Mouse (Mus musculus) limb, embryonic 15.5 days (tissue): ENCODE measurements around the gene Gm20449. TPM values are rescaled to one million over a fixed set of nuclear protein-coding genes. Genes with fewer than 3 reads are reported as not detected.

Experiments
- ATAC-seq: fragments of 200-750 bp; cut with Nextera tagmentation; 2 replicates; pipeline ENCODE4 v1.8.0; 2017; ENCODE audit warnings: low read depth, moderate TSS enrichment; ENCODE audit not compliant: insufficient number of reproducible peaks, low FRiP score, low TSS enrichment
- H3K27ac ChIP-seq: fragments of 300-500 bp; sonication (generic); 2 replicates; pipeline ENCODE4 v1.5.1; 2015; ENCODE audit warnings: moderate library complexity, mild to moderate bottlenecking, inconsistent platforms
- H3K27me3 ChIP-seq: fragments of 300-500 bp; sonication (generic); 2 replicates; pipeline ENCODE4 v1.6.1; 2015; ENCODE audit warnings: inconsistent platforms
- H3K36me3 ChIP-seq: fragments of 300-500 bp; sonication (generic); 2 replicates; pipeline ENCODE4 v1.6.1; 2015; ENCODE audit warnings: inconsistent platforms
- H3K4me1 ChIP-seq: fragments of 300-500 bp; sonication (generic); 2 replicates; pipeline ENCODE4 v1.6.1; 2015; ENCODE audit warnings: inconsistent platforms
- H3K4me2 ChIP-seq: fragments of 300-500 bp; sonication (generic); 2 replicates; pipeline ENCODE4 v1.6.1; 2015; ENCODE audit warnings: mild to moderate bottlenecking, inconsistent platforms
- H3K4me3 ChIP-seq: fragments of 300-500 bp; sonication (generic); 2 replicates; pipeline ENCODE4 v1.5.1; 2015; ENCODE audit warnings: mild to moderate bottlenecking, inconsistent platforms
- H3K9ac ChIP-seq: fragments of 300-500 bp; sonication (generic); 2 replicates; pipeline ENCODE4 v1.6.1; 2015; ENCODE audit warnings: inconsistent platforms
- H3K9me3 ChIP-seq: fragments of 300-500 bp; sonication (generic); 2 replicates; pipeline ENCODE4 v1.6.1; 2016; ENCODE audit warnings: inconsistent platforms
- WGBS: fragments of 180-500 bp; shearing (Covaris S2); methylation state at CpG from one replicate; pipeline ENCODE4 v1.1.7; 2015; 5-methylcytosine and 5-hydroxymethylcytosine counted together
- polyA plus RNA-seq: library from polyadenylated mRNA; unstranded; fragments of >200 nt; fragmentation: Nextera tagmentation; extraction: Ambion mirVana; gene quantifications from 2 replicates; pipeline ENCODE4 v1.2.1, GENCODE M21; 2015

The Gm20449 gene
- polyA plus RNA-seq, 1 experiment from 2014 or later: 0.13 TPM

DNA sequence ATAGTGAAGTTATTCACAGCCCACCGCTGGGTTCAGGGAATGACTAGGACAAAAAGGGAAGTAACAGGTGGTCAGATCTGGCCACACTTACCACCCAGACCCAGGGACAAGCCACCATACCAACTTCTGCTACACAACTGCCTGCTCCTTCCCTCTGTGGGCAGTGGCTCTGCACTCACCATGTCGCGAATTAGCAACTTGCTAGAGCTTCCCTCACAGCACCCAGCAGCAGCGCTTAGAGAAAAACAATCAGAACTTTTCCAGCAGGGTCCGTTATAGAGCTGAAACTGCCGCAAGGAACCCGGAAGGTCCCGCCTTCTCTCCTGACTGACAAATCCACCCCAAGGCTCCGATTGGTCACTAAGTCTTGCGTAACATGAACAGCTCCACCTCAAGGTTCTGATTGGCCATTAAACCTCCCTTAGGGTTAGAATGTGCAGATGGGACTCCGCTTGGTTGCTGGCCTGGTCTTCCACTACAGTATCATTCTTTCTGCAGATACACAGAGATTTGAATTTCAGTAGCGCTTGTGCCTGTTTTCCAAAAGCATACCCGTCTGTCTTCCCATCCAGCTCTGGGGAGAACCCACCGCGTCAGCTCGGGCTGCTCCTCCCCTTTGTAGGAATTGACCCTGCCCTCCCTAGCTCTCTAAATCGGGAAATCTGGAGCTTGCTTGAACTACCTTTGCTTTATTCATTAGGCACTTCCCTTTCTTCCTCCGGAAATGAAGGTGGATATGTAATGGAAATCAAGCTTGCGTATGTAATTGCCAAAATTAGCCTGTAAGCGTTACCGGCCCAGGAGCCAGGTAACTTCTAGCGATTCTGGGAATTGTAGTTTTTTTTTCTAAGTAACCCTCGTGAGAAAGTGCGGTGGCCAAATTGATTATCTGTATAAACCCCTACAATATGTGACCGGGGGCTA lies 105.9 kb downstream of the Gm20449 start, which contains the start of gene AI987944:
Gene AI987944, minus strand, starts transcription at position 332 of the 924 bp plus-strand sequence.
- no peaks in the 10 kb centered on the region for H3K9me3 ChIP-seq
- no peaks in the 10 kb centered on the region for H3K36me3 ChIP-seq
- WGBS: 0% methylated on average over 25 of the region's 25 CpGs
- peak within 1 kb of the TSS; percentile 66 for H3K4me3 ChIP-seq
- H3K4me2 ChIP-seq: peak within 1 kb of the TSS; percentile 50
- peak within 1 kb of the TSS; percentile 51 for H3K9ac ChIP-seq
- no peaks in the 10 kb centered on the region for H3K27me3 ChIP-seq
- peak within 1 kb of the TSS; percentile 87 for H3K27ac ChIP-seq
- 0 out of 2 replicates have a peak, but pooled peaks cover 2% of the 10 kb centered on the region for H3K4me1 ChIP-seq
- peak; percentile 95 for ATAC-seq

Other genes with a start within 250 kb of the Gm20449 start
- 12.1 and 12.7 TPM in 2 replicates for gene AI987944, start 106.0 kb downstream of the Gm20449 start, polyA plus RNA-seq
- gene Vmn2r57, start 50.7 kb downstream of the Gm20449 start, polyA plus RNA-seq: 0.21 and 0.26 TPM in 2 replicates
- 10.0 and 11.7 TPM in 2 replicates for gene AW146154, start 473 bp upstream of the Gm20449 start, polyA plus RNA-seq
- gene Gm6871, start 74.2 kb upstream of the Gm20449 start, polyA plus RNA-seq: not detected in 2 replicates
- 10.6 and 11.8 TPM in 2 replicates for gene 2610021A01Rik, start 99.8 kb upstream of the Gm20449 start, polyA plus RNA-seq
- 10.9 and 11.4 TPM in 2 replicates for gene Zfp788, start 133.8 kb upstream of the Gm20449 start, polyA plus RNA-seq